Mouse (Mus musculus) C2C12 (cell line): ENCODE data around the gene Anxa4. TPM values are rescaled to one million over a fixed set of nuclear protein-coding genes. Genes with fewer than 3 reads are reported as not detected.

Experiments used
- H3K27me3 ChIP-seq: one replicate; pipeline ENCODE4 v1.6.1; 2011; ENCODE audit not compliant: control insufficient read depth, insufficient read depth, insufficient read length
- H3K36me3 ChIP-seq: one replicate; pipeline ENCODE4 v1.6.1; 2011; ENCODE audit not compliant: control insufficient read depth, insufficient read depth
- H3K4me3 ChIP-seq: one replicate; pipeline ENCODE4 v1.5.1; 2011; ENCODE audit warnings: mild to moderate bottlenecking, control low read depth; ENCODE audit not compliant: poor library complexity, insufficient read depth, severe bottlenecking
- H3K79me2 ChIP-seq: one replicate; pipeline ENCODE4 v1.6.1; 2011; ENCODE audit not compliant: control insufficient read depth, insufficient read depth
- H3K79me3 ChIP-seq: one replicate; pipeline ENCODE4 v1.6.1; 2011; ENCODE audit warnings: low read depth, control low read depth
- H3ac ChIP-seq: one replicate; pipeline ENCODE3; 2011; ENCODE audit warnings: low read depth; ENCODE audit not compliant: control insufficient read depth, insufficient read length
- CEBPB ChIP-seq: IDR thresholded peaks from one replicate; pipeline ENCODE4 v1.6.1; 2011; ENCODE audit warnings: low read depth, mild to moderate bottlenecking, control low read depth, moderate library complexity
- CTCF ChIP-seq: IDR thresholded peaks from one replicate; pipeline ENCODE4 v1.5.1; 2011; ENCODE audit not compliant: control insufficient read depth, insufficient read depth, insufficient read length
- FOSL1 ChIP-seq: IDR thresholded peaks from one replicate; pipeline ENCODE4 v1.8.0; 2011; ENCODE audit warnings: mild to moderate bottlenecking, low read length; ENCODE audit not compliant: poor library complexity, insufficient read depth, severe bottlenecking
- MAX ChIP-seq: IDR thresholded peaks from one replicate; pipeline ENCODE4 v1.6.1; 2011; ENCODE audit warnings: mild to moderate bottlenecking, control low read depth
- MYOD1 ChIP-seq: IDR thresholded peaks from one replicate; pipeline ENCODE4 v1.6.1; 2011; ENCODE audit warnings: low read depth; ENCODE audit not compliant: control insufficient read depth, insufficient read length
- MYOG ChIP-seq: IDR thresholded peaks from one replicate; pipeline ENCODE4 v1.6.1; 2011; ENCODE audit not compliant: control insufficient read depth, insufficient read length; ENCODE audit errors: extremely low read depth
- USF1 ChIP-seq: IDR thresholded peaks from one replicate; pipeline ENCODE4 v1.6.1; 2011; ENCODE audit warnings: low read depth, mild to moderate bottlenecking, control low read depth, moderate library complexity
- polyA plus RNA-seq: library from polyadenylated mRNA; unstranded; fragments of >200 nt; fragmentation: generic; extraction: Trizol; gene quantifications from one replicate; pipeline ENCODE4 v1.2.1, GENCODE M21; 2012; ENCODE audit warnings: missing spikeins

The Anxa4 gene
- polyA plus RNA-seq, 1 experiment, result 93.0 TPM

DNA sequence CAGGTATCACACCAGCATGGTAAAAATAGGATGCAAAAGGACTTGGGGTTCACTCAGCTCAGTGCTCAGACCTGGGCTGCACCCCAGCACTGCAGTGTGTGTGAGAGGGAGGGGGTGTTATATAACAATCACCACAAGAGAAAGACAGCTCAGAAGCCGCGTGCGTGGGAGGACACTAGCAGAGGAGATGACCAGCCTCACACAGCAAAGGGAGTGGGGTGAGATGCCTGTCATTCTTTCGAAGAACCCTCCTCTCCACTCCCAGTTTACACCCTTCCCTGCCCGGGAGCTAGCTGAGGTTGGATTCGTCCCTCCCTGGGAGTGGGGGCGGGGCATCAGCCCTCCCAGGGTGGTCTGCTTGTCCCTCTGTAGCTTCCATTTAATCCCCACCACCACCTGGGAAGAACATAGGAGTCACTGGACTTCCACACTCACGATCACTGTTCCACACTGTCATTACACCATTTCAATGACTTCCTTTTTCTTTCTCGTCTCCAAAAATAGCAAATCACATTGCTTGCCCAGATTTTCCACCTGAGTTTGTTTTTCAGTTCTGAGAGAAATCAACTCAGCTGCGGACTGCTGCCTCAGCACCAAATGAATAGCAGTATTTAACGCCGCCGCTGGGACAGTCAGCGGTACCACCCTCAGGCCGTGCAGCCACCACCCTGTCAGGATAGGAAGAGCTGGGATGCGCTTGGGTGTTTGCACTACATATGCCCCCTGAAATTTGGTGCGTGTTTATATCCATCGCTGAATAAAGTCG is 29.1 kb upstream of the Anxa4 start:
- Histone ChIP-seq H3ac (no peak overlapping the region), H3K4me3 (no peak overlapping the region), H3K79me2 (no peaks in the 10 kb centered on the region)

DNA sequence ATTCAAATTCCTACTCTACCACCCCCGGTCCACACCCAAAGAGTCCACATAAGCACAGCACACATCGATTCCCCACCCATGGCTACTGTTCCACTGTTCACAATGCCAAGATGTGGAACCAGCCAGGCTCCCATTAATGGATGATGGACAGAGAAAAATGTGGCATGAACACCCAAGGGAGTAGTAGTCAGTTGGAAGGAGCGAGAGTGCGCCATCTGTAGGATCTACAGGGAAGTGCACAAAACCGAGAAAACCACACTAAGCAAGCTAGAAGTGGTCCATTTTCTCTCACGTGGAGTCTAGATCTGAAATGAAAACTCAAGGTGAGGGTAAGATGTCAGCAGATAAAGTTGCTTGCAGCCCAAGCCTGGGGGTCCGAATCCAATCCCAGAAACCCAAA is 27.3 kb upstream of the Anxa4 start:
- TF ChIP-seq MYOG, result no peak
- TF ChIP-seq USF1, result no peak
- TF ChIP-seq MYOD1, result no peak
- Histone ChIP-seq H3K79me3 (no peaks in the 10 kb centered on the region), H3K36me3 (no peaks in the 10 kb centered on the region), H3K27me3 (no peaks in the 10 kb centered on the region), H3ac (no peak overlapping the region), H3K79me2 (no peaks in the 10 kb centered on the region), H3K4me3 (no peak overlapping the region)

More for the DNA sequence above, 29.1 kb upstream of the Anxa4 start:
- TF ChIP-seq USF1 (no peak), CEBPB (no peak), MAX (no peak), MYOD1 (no peak), MYOG (no peak), FOSL1 (no peak), CTCF (no peak)
- no peaks in the 10 kb centered on the region for H3K27me3 ChIP-seq
- H3K36me3 ChIP-seq, result no peaks in the 10 kb centered on the region
- H3K79me3 ChIP-seq, result no peaks in the 10 kb centered on the region

- TF ChIP-seq FOSL1 (no peak), CEBPB (no peak), MYOD1 (no peak), MYOG (no peak), USF1 (no peak), CTCF (no peak), MAX (no peak)
- Histone ChIP-seq H3K4me3 (no peak overlapping the region), H3K79me3 (no peaks in the 10 kb centered on the region), H3K27me3 (no peaks in the 10 kb centered on the region), H3ac (no peak overlapping the region), H3K36me3 (no peaks in the 10 kb centered on the region), H3K79me2 (no peaks in the 10 kb centered on the region)
Observed at GRCm38 (mm10) chr6:86819926-86820325, 26.5 kb upstream of the Anxa4 start.

GRCm38 (mm10) chr6:86818914-86819313 is 25.5 kb upstream of the Anxa4 start:
- H3K79me2 ChIP-seq, result no peaks in the 10 kb centered on the region
- no peak overlapping the region for H3ac ChIP-seq
- TF ChIP-seq MYOD1, result no peak
- no peak for TF ChIP-seq USF1
- TF ChIP-seq MAX, result no peak
- no peak for TF ChIP-seq CEBPB
- TF ChIP-seq MYOG, result no peak
- TF ChIP-seq FOSL1, result no peak
- no peak for TF ChIP-seq CTCF
- H3K79me3 ChIP-seq, result no peaks in the 10 kb centered on the region
- H3K27me3 ChIP-seq, result no peaks in the 10 kb centered on the region
- H3K36me3 ChIP-seq, result no peaks in the 10 kb centered on the region
- H3K4me3 ChIP-seq, result no peak overlapping the region

- Histone ChIP-seq H3K36me3 (no peaks in the 10 kb centered on the region), H3ac (no peak overlapping the region), H3K27me3 (no peaks in the 10 kb centered on the region), H3K4me3 (no peak overlapping the region), H3K79me3 (no peaks in the 10 kb centered on the region), H3K79me2 (no peaks in the 10 kb centered on the region)
- TF ChIP-seq CEBPB, result no peak
- TF ChIP-seq USF1, result no peak
- TF ChIP-seq MYOG, result no peak
- TF ChIP-seq CTCF, result no peak
- no peak for TF ChIP-seq FOSL1
- no peak for TF ChIP-seq MAX
- no peak for TF ChIP-seq MYOD1
Observed at GRCm38 (mm10) chr6:86816586-86816985, 23.2 kb upstream of the Anxa4 start.
